Comparison of ENCODE assay signal across 9 mouse cellular contexts in the genomic region with DNA sequence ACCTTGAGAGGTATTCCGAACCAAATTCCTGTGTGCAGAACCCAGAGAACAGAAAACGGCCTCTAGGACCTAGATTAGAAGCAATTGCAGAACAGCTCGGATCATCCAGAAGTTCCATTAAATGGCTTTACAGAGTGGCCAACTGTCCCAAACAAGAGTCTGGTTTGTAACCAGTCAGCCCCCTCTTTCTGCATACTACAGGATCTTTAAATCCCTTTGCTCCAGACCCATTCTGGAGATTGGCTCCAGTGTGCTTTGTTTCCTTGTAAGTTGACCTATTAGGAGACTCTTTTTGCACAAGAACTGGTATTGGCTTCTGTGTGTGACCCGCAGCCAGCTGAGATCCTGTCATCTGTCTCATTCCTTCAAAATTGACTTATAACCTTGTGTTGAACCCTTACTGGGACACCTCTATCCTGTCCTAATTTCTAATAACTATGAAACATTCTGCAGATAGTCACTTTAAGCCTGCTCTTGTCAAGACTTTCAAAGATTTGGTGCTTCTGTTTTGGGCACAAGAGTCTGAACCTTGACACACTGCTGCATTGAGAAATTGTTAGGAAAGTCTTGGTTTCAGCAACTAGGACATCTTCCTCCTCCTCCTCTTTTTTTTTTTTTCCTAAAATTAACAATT. TPM values are rescaled to one million over a fixed set of nuclear protein-coding genes. Genes with fewer than 3 reads are reported as not detected.
DNase-seq lines count a peak whose midpoint lies in the region; ATAC-seq and TF ChIP-seq lines count a peak whose summit lies in the region.
"Had no signal": no experiment of that assay in that cellular context is flagged by ENCODE, and none has a peak within 500 bp of the region (broad histone marks: within the 10 kb centered on the region; RNA-seq: fewer than 3 reads in every experiment).

No protein-coding gene starts in this region.

- H3K4me3 ChIP-seq in lung, adult 2 months (replicated peaks; ENCODE audit: extremely low read depth, low read depth, low read length): peak overlapping the region; percentile 81
- peak overlapping the region; percentile 95 for H3K4me3 ChIP-seq in forebrain, embryonic 13.5 days
- H3K4me3 ChIP-seq in limb, embryonic 11.5 days (ENCODE audit: low read depth, low read length): peak overlapping the region; percentile 72
- H3K4me3 ChIP-seq in neural tube, embryonic 14.5 days (ENCODE audit: low read depth, low read length): peak overlapping the region; percentile 99

- no peak for TF ChIP-seq CTCF in lung, adult 2 months (IDR thresholded peaks at IDR 0.05; ENCODE audit: insufficient read depth, low read length)

- ATAC-seq in forebrain, embryonic 13.5 days: no peak
- no peak for ATAC-seq in limb, embryonic 11.5 days (ENCODE audit: insufficient number of reproducible peaks, low FRiP score, low TSS enrichment, low read depth)
- ATAC-seq in neural tube, embryonic 14.5 days (ENCODE audit: low read depth): no peak

- H3K27ac ChIP-seq in forebrain, embryonic 13.5 days: no peak overlapping the region
- H3K27ac ChIP-seq in limb, embryonic 11.5 days (replicated peaks; ENCODE audit: low read depth, low read length): no peak overlapping the region
- no peak overlapping the region for H3K27ac ChIP-seq in neural tube, embryonic 14.5 days (ENCODE audit: low read depth, low read length)

- H3K27me3 ChIP-seq in forebrain, embryonic 13.5 days: no peaks in the 10 kb centered on the region
- no peaks in the 10 kb centered on the region for H3K27me3 ChIP-seq in limb, embryonic 11.5 days (ENCODE audit: control insufficient read depth, insufficient read depth, low read length)
- no peaks in the 10 kb centered on the region for H3K27me3 ChIP-seq in neural tube, embryonic 14.5 days (ENCODE audit: control insufficient read depth, insufficient read depth, low read length)

- peak overlapping the region; percentile 97 for H3K9ac ChIP-seq in forebrain, embryonic 13.5 days
- H3K9ac ChIP-seq in limb, embryonic 11.5 days (ENCODE audit: low read length): no peak overlapping the region
- H3K9ac ChIP-seq in neural tube, embryonic 14.5 days (replicated peaks; ENCODE audit: low read depth, low read length): peak overlapping the region; percentile 99; the same call in 1 of the 2 replicates

- TF ChIP-seq POLR2A in lung, adult 2 months (IDR thresholded peaks at IDR 0.05; ENCODE audit: borderline replicate concordance, extremely low read depth, low read depth, low read length): no peak

- H3K4me1 ChIP-seq in lung, adult 2 months (ENCODE audit: control insufficient read depth, insufficient read depth, low read length): peaks cover 24% of the 10 kb centered on the region
- H3K4me1 ChIP-seq in forebrain, embryonic 13.5 days: peaks cover 60% of the 10 kb centered on the region
- H3K4me1 ChIP-seq in limb, embryonic 11.5 days (ENCODE audit: control insufficient read depth, insufficient read depth, low read length): peaks cover 32% of the 10 kb centered on the region
- H3K4me1 ChIP-seq in neural tube, embryonic 14.5 days (ENCODE audit: control insufficient read depth, insufficient read depth, low read length): peaks cover 53% of the 10 kb centered on the region

- no peak for DNase-seq in lung, adult 2 months
- DNase-seq in lung, postnatal 4 days: no peak
- no peak for DNase-seq in limb, embryonic 11.5 days (ENCODE audit: low spot score)
- DNase-seq in gastrocnemius, adult 8-10 months (ENCODE audit: low spot score in 2 of 2): no peak
- DNase-seq in gastrocnemius, postnatal 10 days: no peak
- DNase-seq in ovary, postnatal 36 days (ENCODE audit: low spot score): no peak
- DNase-seq: cerebellum, postnatal 14 days had no signal

- H3K36me3 ChIP-seq in forebrain, embryonic 13.5 days (ENCODE audit: poor library complexity, severe bottlenecking): peaks cover 1% of the 10 kb centered on the region; the same call in 1 of the 2 replicates
- H3K36me3 ChIP-seq in limb, embryonic 11.5 days (ENCODE audit: control insufficient read depth, insufficient read depth, low read length): no peaks in the 10 kb centered on the region
- H3K36me3 ChIP-seq in neural tube, embryonic 14.5 days (ENCODE audit: control insufficient read depth, insufficient read depth, low read length): no peaks in the 10 kb centered on the region

- WGBS in lung, adult 2 months: 50% methylated on average over 4 of the region's 4 CpGs
- 55% methylated on average over 4 of the region's 4 CpGs for WGBS in forebrain, embryonic 13.5 days
- WGBS in limb, embryonic 11.5 days: 60% methylated on average over 4 of the region's 4 CpGs
- WGBS in neural tube, embryonic 14.5 days: 55% methylated on average over 4 of the region's 4 CpGs

- peak overlapping the region; percentile 73 for H3K4me2 ChIP-seq in forebrain, embryonic 13.5 days
- peak overlapping the region; percentile 96; the same call in 1 of the 2 replicates for H3K4me2 ChIP-seq in limb, embryonic 11.5 days (ENCODE audit: low read depth, severe bottlenecking)
- peak overlapping the region; percentile 70 for H3K4me2 ChIP-seq in neural tube, embryonic 14.5 days (ENCODE audit: low read depth, low read length)

- H3K9me3 ChIP-seq in forebrain, embryonic 13.5 days (replicated peaks): no peaks in the 10 kb centered on the region
- H3K9me3 ChIP-seq in limb, embryonic 11.5 days (ENCODE audit: control insufficient read depth, low read length): no peaks in the 10 kb centered on the region
- H3K9me3 ChIP-seq in neural tube, embryonic 14.5 days (ENCODE audit: control insufficient read depth, low read length): no peaks in the 10 kb centered on the region

RNA-seq across cellular contexts. Expression of a gene that starts 1.3 kb away (rescaled TPM):
- polyA plus RNA-seq in lung, adult 2 months (2012; rRNA removed): 104 and 141 TPM in 2 replicates
- polyA plus RNA-seq in forebrain, embryonic 13.5 days (2015; fragmentation: Nextera tagmentation; extraction: Ambion mirVana): 13.5 and 13.9 TPM in 2 replicates
- polyA plus RNA-seq in limb, embryonic 11.5 days (2014; fragmentation: Nextera tagmentation; extraction: Ambion mirVana): 14.1 TPM in 2 replicates
- polyA plus RNA-seq in neural tube, embryonic 14.5 days (2014; fragmentation: Nextera tagmentation; extraction: Ambion mirVana): 19.4 and 26.7 TPM in 2 replicates
- 10 to 100 TPM; 50.2 to 56.6 (median 53.5) TPM for total RNA-seq in gastrocnemius, adult 8-10 months (2022)
- 10 to 100 TPM; 57.0 to 59.6 TPM for total RNA-seq in gastrocnemius, postnatal 10 days (2021)

RNA-seq across cellular contexts. Expression of a gene that starts 28.5 kb away (rescaled TPM):
- polyA plus RNA-seq in lung, adult 2 months (2012; rRNA removed): 22.6 and 37.4 TPM in 2 replicates
- 298 and 305 TPM in 2 replicates for polyA plus RNA-seq in forebrain, embryonic 13.5 days (2015; fragmentation: Nextera tagmentation; extraction: Ambion mirVana)
- polyA plus RNA-seq in limb, embryonic 11.5 days (2014; fragmentation: Nextera tagmentation; extraction: Ambion mirVana): 348 and 359 TPM in 2 replicates
- 243 TPM in 2 replicates for polyA plus RNA-seq in neural tube, embryonic 14.5 days (2014; fragmentation: Nextera tagmentation; extraction: Ambion mirVana)
- 10 to 100 TPM; 57.8 to 63.3 (median 60.8) TPM for total RNA-seq in gastrocnemius, adult 8-10 months (2022)
- total RNA-seq in gastrocnemius, postnatal 10 days (2021): 10 to 100 TPM; 94.7 to 96.4 TPM

RNA-seq across cellular contexts. Expression of a gene that starts 58.7 kb away (rescaled TPM):
- polyA plus RNA-seq in lung, adult 2 months (2012; rRNA removed): 0.18 and 3.1 TPM in 2 replicates
- 2.5 TPM in 2 replicates for polyA plus RNA-seq in forebrain, embryonic 13.5 days (2015; fragmentation: Nextera tagmentation; extraction: Ambion mirVana)
- 0.43 and 0.51 TPM in 2 replicates for polyA plus RNA-seq in limb, embryonic 11.5 days (2014; fragmentation: Nextera tagmentation; extraction: Ambion mirVana)
- 0.14 and 0.32 TPM in 2 replicates for polyA plus RNA-seq in neural tube, embryonic 14.5 days (2014; fragmentation: Nextera tagmentation; extraction: Ambion mirVana)
- total RNA-seq in gastrocnemius, adult 8-10 months (2022): 100 to 1,000 TPM; 240 to 296 (median 244) TPM
- total RNA-seq in gastrocnemius, postnatal 10 days (2021): 1,000 to 10,000 TPM in 1 of 2 experiments, 100 to 1,000 TPM in 1; 890 to 1,000 TPM
